ENCODE assay signal across 8 mouse cellular contexts in the genomic region with DNA sequence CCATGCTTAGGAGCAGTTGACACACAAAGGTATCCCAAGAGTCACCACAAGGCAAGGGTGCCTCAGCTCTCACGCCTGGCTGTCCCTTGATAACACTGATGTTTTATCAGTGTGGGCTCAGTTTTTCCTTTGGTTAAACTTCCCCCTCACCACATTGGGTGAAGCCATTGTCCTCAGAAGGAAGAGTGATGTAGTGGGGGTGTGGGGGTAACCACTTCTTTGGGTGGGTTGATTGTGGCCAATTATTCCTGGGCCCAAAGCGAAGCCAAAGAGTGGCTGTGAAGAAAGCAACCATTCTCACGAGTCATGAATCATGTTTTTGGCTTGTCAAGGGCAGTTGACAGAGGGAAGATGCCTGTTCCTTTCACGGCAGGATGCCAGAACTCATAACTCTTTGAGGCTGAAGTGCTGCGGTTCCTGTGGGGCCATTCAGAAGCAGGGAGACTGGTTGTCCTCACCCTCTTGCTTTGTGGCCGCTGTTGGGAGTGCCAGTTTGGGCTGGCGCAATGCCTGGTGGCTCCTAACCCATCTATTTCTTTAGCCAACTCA.
DNase-seq lines count a peak whose midpoint lies in the region; ATAC-seq and TF ChIP-seq lines count a peak whose summit lies in the region.

No protein-coding gene starts in this region.

- 89% methylated on average over 7 of the region's 7 CpGs for WGBS in midbrain, postnatal 0 days
- 84% methylated on average over 7 of the region's 7 CpGs for WGBS in midbrain, embryonic 15.5 days
- 29% methylated on average over 7 of the region's 7 CpGs for WGBS in cerebellum, adult 2 months
- 72% methylated on average over 7 of the region's 7 CpGs for WGBS in heart, embryonic 11.5 days (ENCODE audit: insufficient replicate concordance)
- WGBS in midbrain, embryonic 13.5 days = 93% methylated on average over 7 of the region's 7 CpGs

- peak; percentile 84 for DNase-seq in midbrain, postnatal 0 days (ENCODE audit: low spot score)
- DNase-seq in cerebellum, adult 2 months = peak; percentile 18 to 22
- DNase-seq in layer of hippocampus, adult 2 months (ENCODE audit: low spot score in 2 of 2) = peak; percentile 7 to 15
- DNase-seq in lung, postnatal 25 days (ENCODE audit: low spot score) = peak; percentile 15
- DNase-seq in urinary bladder, adult 18-20 months (ENCODE audit: low spot score in 2 of 2) = no peak

- no peak overlapping the region for H3K4me3 ChIP-seq in midbrain, postnatal 0 days (ENCODE audit: low read depth, low read length)
- H3K4me3 ChIP-seq in midbrain, embryonic 15.5 days = no peak overlapping the region
- no peak overlapping the region for H3K4me3 ChIP-seq in cerebellum, adult 2 months (replicated peaks; ENCODE audit: insufficient read depth, low read depth, low read length)
- no peak overlapping the region for H3K4me3 ChIP-seq in heart, embryonic 11.5 days (ENCODE audit: low read depth, low read length)
- H3K4me3 ChIP-seq in layer of hippocampus, adult 2 months = no peak overlapping the region
- H3K4me3 ChIP-seq in midbrain, embryonic 13.5 days (replicated peaks) = no peak overlapping the region

- no peak for TF ChIP-seq CTCF in midbrain, postnatal 0 days (IDR thresholded peaks at IDR 0.05)
- TF ChIP-seq CTCF in cerebellum, adult 2 months (IDR thresholded peaks at IDR 0.05; ENCODE audit: borderline replicate concordance, insufficient read depth, low read depth, low read length) = no peak
- no peak for TF ChIP-seq CTCF in layer of hippocampus, adult 2 months (conservative IDR thresholded peaks at IDR 0.05)

- no peaks in the 10 kb centered on the region for H3K4me1 ChIP-seq in midbrain, postnatal 0 days (ENCODE audit: insufficient read depth, low read length)
- H3K4me1 ChIP-seq in midbrain, embryonic 15.5 days = no peaks in the 10 kb centered on the region
- no peaks in the 10 kb centered on the region for H3K4me1 ChIP-seq in cerebellum, adult 2 months (ENCODE audit: control insufficient read depth, insufficient read depth, low read length)
- no peaks in the 10 kb centered on the region; the same call in 1 of the 2 replicates for H3K4me1 ChIP-seq in heart, embryonic 11.5 days (ENCODE audit: control insufficient read depth, insufficient read depth, low read length)
- no peaks in the 10 kb centered on the region for H3K4me1 ChIP-seq in midbrain, embryonic 13.5 days (replicated peaks)

- H3K9me3 ChIP-seq in midbrain, postnatal 0 days (ENCODE audit: low read length) = no peaks in the 10 kb centered on the region
- H3K9me3 ChIP-seq in midbrain, embryonic 15.5 days = no peaks in the 10 kb centered on the region
- H3K9me3 ChIP-seq in heart, embryonic 11.5 days (replicated peaks; ENCODE audit: control insufficient read depth, low read length) = no peaks in the 10 kb centered on the region
- H3K9me3 ChIP-seq in midbrain, embryonic 13.5 days = no peaks in the 10 kb centered on the region

- no peak overlapping the region for H3K9ac ChIP-seq in midbrain, postnatal 0 days (replicated peaks; ENCODE audit: low read length, poor library complexity, severe bottlenecking)
- no peak overlapping the region for H3K9ac ChIP-seq in midbrain, embryonic 15.5 days
- H3K9ac ChIP-seq in heart, embryonic 11.5 days (ENCODE audit: low read depth, low read length) = no peak overlapping the region
- H3K9ac ChIP-seq in midbrain, embryonic 13.5 days (replicated peaks) = no peak overlapping the region

- H3K36me3 ChIP-seq in midbrain, postnatal 0 days (ENCODE audit: insufficient read depth, low read length) = no peaks in the 10 kb centered on the region
- no peaks in the 10 kb centered on the region for H3K36me3 ChIP-seq in midbrain, embryonic 15.5 days (replicated peaks)
- H3K36me3 ChIP-seq in heart, embryonic 11.5 days (ENCODE audit: control insufficient read depth, insufficient read depth, low read length) = no peaks in the 10 kb centered on the region
- H3K36me3 ChIP-seq in midbrain, embryonic 13.5 days = no peaks in the 10 kb centered on the region

- no peak overlapping the region for H3K4me2 ChIP-seq in midbrain, postnatal 0 days (ENCODE audit: low read depth, low read length, poor library complexity, severe bottlenecking)
- no peak overlapping the region for H3K4me2 ChIP-seq in midbrain, embryonic 15.5 days
- H3K4me2 ChIP-seq in heart, embryonic 11.5 days = no peak overlapping the region
- H3K4me2 ChIP-seq in midbrain, embryonic 13.5 days (replicated peaks) = no peak overlapping the region

- H3K27me3 ChIP-seq in midbrain, postnatal 0 days (ENCODE audit: insufficient read depth, low read length) = no peaks in the 10 kb centered on the region
- no peaks in the 10 kb centered on the region for H3K27me3 ChIP-seq in midbrain, embryonic 15.5 days (replicated peaks)
- no peaks in the 10 kb centered on the region for H3K27me3 ChIP-seq in cerebellum, adult 2 months (ENCODE audit: control insufficient read depth, insufficient read depth, low read length)
- no peaks in the 10 kb centered on the region for H3K27me3 ChIP-seq in heart, embryonic 11.5 days (ENCODE audit: control insufficient read depth, insufficient read depth, low read length)
- H3K27me3 ChIP-seq in midbrain, embryonic 13.5 days = no peaks in the 10 kb centered on the region

- no peak; the same call in 1 of the 2 replicates for ATAC-seq in midbrain, postnatal 0 days (ENCODE audit: low FRiP score)
- no peak for ATAC-seq in midbrain, embryonic 15.5 days (replicated peaks)
- peak; percentile 52; the same call in 1 of the 2 replicates for ATAC-seq in heart, embryonic 11.5 days (replicated peaks; ENCODE audit: insufficient number of reproducible peaks, low FRiP score, low TSS enrichment)
- ATAC-seq in midbrain, embryonic 13.5 days = no peak

- no peak for TF ChIP-seq POLR2A in cerebellum, adult 2 months (IDR thresholded peaks at IDR 0.05; ENCODE audit: borderline replicate concordance, insufficient read depth, low read length)

- H3K27ac ChIP-seq in midbrain, postnatal 0 days (ENCODE audit: low read depth, low read length) = no peak overlapping the region
- H3K27ac ChIP-seq in midbrain, embryonic 15.5 days = no peak overlapping the region
- no peak overlapping the region for H3K27ac ChIP-seq in cerebellum, adult 2 months (ENCODE audit: insufficient read depth, low read length)
- H3K27ac ChIP-seq in heart, embryonic 11.5 days (ENCODE audit: low read depth, low read length) = no peak overlapping the region
- H3K27ac ChIP-seq in layer of hippocampus, adult 2 months = no peak overlapping the region
- H3K27ac ChIP-seq in midbrain, embryonic 13.5 days = no peak overlapping the region

Comparison
In these comparisons a context has a peak if more than half of its experiments do, and no peak if none do; other contexts are left out.
1. DNase-seq: peak in midbrain, postnatal 0 days (single experiment), cerebellum, adult 2 months (2 of 2), layer of hippocampus, adult 2 months (2 of 2) and lung, postnatal 25 days (single experiment); none in urinary bladder, adult 18-20 months (0 of 2).